Mouse (Mus musculus) spleen, adult 18-20 months (tissue): Measurements from ENCODE around the gene Gm17606.

Experiments
- DNase-seq, 2 experiments: peaks; one replicate each; pipeline ENCODE4 v3.0.0; 2022; ENCODE audit warnings: mixed read lengths in 2 of 2

Gene Gm17606

DNA sequence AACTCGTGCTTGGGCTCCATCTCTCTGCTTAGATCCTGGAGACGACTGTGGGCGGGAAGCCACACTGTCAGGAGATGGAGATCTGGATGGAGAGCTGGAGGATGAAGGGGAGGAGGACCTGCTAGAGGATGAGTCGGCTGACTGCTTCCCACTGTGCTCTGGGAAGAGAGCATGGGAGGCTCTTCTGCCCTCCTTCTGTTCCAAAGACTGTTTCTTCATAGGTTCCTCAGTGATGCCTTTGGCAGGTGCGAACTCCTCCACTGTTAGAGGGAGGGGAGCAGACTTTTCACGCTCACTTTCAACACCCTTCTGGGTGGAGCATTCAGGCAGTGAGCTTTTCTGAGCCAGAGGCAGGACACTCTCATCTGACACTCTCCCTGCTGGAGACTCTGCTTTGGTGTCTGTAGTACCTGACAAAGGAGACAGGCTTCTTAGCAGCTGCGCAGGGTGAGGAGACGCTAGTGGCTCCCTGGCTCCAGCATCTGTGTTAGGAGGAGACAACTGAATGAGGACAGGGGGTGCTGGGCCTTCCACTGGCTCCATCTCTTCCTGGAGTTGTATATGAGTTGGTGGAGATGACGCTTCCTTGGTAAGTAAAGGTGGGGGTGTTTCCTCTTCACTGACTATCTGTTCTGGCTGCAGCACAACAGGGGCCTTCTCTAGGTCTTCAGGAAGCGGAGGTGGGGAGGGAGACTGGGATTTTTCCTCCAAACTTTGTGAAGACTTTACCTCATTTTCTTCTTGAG, 23.9 kb downstream of the Gm17606 start:
- DNase-seq = no peak

DNA sequence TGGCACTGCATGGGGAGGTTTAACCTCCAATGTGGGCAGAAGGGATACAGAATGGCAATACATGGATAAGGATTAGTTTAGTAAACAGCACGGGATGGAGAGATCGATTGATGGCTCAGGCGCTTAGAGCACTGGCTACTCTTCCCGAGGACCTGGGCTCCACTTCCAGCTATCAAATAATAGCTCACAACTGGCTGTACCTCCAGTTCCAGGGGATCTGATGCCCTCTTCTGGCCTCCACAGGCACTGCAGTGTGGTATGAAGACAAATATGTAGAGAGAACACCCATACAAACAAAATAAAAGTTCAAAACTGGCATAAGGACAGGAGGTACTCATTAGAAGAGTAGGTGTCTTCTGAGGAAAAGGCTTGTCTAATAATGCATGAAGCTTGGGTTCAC, 28.6 kb downstream of the Gm17606 start:
- peak; percentile 35 to 64 for DNase-seq

DNA sequence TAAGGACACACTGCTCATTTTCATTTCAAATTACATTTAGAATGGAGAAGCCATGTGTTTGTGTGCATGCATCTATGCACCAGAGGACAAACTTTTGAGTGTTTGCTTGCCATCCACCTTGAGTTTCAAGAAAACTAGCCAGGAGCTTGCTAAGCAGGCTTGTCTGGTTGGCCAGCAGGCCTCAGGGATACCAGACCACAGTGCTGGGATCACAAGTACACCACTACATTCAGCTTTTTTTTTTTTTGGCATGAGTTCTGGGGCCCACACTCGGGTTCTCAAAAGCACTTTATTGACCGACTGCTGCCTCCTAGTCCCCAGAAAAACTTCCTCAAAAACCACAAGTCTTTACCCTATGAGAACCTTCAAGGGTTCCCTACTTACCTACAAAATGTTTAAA, 33.6 kb downstream of the Gm17606 start:
- no peak for DNase-seq

DNA sequence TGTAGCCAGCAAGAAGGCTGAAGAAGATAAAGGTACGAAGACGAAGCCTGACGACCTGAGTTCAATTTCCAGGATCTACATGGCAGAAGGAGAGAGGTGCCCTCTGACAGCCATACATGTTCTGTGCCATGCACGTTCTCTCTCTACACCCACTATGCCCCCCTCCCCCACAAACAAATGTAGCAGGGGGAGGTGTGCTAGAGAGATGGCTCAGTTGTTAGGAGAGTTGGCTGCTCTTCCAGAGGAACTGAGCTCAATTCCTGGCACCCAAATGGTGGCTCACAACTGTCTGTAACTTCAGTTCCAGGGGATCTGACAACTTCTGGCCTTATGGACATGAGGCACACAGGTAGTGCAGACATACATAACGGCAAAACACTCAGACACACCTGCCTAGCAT, 35.5 kb downstream of the Gm17606 start:
- DNase-seq = no peak

DNA sequence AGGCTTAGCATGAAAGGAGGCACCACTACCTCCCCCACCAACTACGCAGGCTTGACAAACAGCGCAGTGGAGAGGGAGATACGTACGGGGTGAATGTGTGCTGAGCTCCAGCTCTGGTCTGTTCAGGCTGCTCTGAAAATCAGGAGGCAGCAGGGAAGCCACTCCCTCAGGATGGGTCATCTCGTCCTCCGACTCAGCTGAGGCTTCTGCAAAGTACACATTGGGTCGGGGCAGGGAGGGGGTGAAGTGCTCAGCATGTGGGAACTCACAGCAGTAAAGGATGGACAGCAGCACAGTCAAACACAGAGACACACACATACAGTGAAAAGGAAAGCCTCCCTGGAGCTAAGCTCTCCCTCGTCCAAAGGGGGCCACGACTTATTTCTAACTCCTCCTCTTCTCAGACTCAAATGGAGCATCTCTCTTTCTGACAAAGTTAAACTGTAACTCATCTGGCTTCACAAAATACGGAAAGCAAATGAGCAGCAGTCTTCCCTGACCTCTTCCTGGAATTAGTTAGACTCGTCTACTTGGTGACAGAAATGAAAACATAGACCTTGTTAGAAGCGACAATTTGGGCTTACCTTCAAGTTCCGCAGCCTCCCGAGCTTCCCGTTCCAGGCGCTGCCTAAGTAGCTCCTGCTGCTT, 38.0 kb downstream of the Gm17606 start:
- no peak for DNase-seq

DNA sequence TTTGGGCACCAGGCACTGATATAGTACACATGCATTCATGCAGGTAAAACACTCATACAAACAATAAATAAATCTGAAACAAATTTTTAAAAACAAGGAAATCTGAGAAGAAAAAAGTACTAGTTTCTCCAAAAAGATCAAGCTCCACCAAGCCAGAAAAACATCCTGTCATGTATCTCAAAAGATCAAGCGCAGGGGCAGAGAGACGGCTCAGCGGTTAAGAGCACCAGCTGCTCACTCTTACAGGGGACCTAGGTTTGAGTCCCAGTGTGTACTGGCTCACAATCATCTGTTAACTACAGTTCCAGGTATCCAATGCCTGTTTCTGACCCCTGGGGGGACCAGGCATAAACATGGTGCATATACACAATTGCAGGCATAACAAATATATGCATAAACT, 41.6 kb downstream of the Gm17606 start:
- DNase-seq = no peak

DNA sequence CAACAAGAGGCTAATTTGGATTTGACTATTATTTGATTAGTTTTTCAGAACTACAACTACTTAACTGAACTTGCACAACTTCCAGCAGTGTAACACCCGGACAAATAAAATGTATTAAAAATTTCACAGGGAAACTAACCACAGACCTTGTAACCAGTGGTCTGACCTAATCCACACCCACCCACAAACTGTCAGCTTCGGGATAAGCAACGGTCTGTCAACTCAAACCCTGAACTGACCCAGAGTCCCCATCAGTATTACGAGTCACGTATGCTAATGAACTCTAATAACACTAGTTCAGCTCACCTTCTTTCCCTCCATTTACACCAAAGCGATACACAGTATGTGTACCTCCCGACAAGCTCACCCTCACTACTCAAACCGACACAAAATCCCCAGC, 44.7 kb downstream of the Gm17606 start:
- no peak for DNase-seq

DNA sequence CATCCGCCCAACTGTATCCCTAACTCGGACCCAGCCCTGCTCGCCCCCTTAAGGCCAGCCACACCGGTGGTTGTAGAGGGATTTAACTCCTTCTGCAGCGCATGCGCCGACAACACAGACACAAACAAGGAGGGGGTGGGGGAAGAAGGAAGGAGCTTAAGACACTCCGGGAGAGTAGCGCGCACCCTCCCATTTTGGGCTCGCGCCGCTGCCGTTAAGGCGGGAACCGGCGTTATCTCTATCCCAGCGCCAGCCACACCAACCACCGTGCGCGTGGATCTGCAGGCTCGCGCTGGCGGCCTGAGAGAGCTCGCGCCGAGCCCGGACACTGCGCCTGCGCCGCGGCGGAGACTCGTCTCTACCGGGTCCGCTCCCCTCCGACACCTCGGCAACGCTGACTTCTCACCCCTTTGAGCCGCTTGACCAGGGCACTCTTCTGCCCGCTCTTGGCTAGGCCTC, 45.3 kb downstream of the Gm17606 start, which contains the start of gene 1700123O20Rik:
Gene 1700123O20Rik, plus strand, starts transcription at position 154 of the 459 bp plus-strand sequence.
- no peak for DNase-seq

DNA sequence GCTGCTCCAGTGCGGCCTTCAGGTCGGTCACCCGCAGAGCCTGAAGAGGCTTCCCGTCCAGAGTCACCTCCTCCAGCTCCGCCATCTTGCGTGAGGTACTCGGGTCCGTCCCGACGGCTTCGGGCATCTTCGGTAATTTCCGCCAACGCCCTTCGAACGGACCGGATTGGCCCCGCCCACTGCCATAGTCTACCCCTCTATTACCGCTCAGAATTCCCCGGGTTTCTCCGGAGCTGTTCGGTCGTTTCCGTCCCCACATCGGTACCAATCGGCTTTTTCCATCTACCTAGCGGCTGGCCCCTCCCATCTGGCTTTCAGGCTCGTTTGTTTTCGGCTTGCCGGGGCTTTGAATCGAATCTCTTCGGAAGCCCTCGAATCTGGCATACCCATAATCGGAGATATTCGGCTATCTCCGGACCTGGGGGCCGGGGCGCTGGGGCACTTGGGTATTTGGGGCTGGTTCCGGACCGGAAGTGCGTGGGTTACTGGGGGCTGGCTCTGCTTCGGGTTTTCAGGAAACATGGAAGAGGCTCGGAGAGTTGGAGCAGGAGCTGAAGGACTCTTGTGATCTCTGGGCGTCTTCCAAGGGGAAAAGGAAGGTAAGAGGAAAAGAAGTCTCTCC, 45.9 kb downstream of the Gm17606 start, which contains the start of gene Acin1:
Gene Acin1, minus strand, starts transcription at position 410 of the 622 bp plus-strand sequence.
- DNase-seq = peak; percentile 100

DNA sequence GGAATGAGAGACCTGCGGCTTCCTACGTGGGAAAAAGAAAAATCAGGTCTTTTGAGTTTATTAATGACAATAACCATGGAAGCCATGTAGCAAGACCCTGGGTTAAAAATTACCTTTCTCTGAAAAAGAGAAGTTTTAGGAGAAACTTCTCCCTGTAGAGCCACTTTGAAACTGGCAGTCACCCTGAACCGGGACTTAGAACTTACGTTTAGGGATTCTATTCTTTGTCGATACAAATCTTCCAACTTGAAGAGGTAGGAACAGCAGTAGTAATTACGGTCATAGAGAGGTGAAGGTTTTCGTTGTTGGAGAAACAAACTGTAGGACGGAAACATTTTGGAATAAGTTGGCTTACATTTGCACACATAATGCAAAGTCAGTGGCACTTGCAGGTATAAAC, 46.5 kb downstream of the Gm17606 start:
- DNase-seq = no peak

DNA sequence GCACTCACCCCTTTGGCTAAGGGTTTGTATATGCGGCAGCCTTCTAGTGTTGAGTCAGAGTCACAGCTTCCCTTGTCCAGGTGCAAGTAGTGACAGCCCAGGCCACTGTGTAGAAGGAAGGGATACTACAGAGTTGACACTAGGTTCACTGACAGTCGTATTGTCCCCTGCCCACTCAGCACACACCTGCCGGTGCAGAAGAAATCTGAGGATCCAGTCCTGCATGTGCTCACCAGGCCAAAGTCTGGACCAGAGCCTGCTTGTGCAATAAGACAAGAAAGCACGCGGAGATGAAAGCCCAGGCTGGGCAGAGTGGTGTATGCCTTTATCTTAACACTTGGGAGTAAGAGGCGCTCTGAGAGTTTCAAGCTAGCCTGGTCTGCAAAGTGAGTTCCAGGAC, 54.3 kb downstream of the Gm17606 start:
- no peak for DNase-seq

DNA sequence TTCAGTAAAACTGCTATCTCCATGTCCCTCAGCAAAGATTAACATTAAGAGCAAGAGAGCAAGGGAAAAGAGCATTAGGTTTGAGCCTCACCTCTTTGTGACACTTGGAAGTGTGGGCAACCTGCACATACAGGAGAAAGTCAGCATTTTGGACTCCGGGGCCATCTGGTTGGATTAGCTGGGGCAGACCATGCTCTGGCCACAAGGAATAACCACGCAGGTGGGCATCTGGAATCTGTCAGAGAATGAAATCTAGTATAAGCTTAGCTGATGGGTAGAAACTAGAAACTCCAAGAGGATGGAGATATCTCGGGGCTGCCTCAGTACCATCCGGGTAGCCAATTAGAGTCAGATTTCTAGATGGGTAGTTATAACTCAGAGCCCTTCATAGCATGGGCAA, 56.0 kb downstream of the Gm17606 start:
- no peak for DNase-seq
